Mouse (Mus musculus): Measurements from ENCODE around the gene Sema3a. TPM values are rescaled to one million over a fixed set of nuclear protein-coding genes. Genes with fewer than 3 reads are reported as not detected.

Gene Sema3a
- polyA plus RNA-seq, 1 experiment from 2014 or later: 20.3 TPM

DNA sequence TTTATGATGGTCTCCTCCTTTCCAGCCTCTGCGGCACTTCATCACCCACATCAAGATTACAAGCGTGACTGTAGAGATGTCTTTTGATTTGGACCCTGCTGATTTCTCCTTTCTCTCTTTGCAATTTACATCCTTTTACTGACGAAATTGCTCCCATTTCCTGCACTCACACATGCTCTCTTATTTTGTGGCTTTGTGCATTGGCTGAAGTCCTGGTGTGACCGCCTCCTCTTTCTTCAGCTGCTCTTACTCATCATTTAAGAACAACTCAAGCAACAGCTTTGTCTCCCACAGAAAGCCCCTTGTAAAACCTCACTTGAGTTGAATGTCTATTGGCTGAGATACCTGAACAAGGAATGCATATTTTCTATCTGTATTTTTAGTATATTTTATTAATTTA lies 259.5 kb downstream of the Sema3a start:
- no peak for ATAC-seq (replicated peaks; ENCODE audit: low FRiP score)
- Histone ChIP-seq H3K4me2 (ENCODE audit: low read depth, low read length, severe bottlenecking) (no peak overlapping the region), H3K9ac (ENCODE audit: low read length) (no peak overlapping the region), H3K27me3 (ENCODE audit: control insufficient read depth, insufficient read depth, low read length) (no peaks in the 10 kb centered on the region), H3K36me3 (ENCODE audit: control insufficient read depth, insufficient read depth, low read length) (no peaks in the 10 kb centered on the region), H3K4me1 (replicated peaks; ENCODE audit: control insufficient read depth, insufficient read depth, low read length) (no peaks in the 10 kb centered on the region), H3K9me3 (ENCODE audit: control insufficient read depth, low read length) (no peaks in the 10 kb centered on the region), H3K27ac (ENCODE audit: low read depth, low read length) (no peak overlapping the region), H3K4me3 (ENCODE audit: low read depth, low read length) (no peak overlapping the region)
- DNase-seq (ENCODE audit: low spot score): no peak
- WGBS: 83% methylated on average over 4 of the region's 4 CpGs

DNA sequence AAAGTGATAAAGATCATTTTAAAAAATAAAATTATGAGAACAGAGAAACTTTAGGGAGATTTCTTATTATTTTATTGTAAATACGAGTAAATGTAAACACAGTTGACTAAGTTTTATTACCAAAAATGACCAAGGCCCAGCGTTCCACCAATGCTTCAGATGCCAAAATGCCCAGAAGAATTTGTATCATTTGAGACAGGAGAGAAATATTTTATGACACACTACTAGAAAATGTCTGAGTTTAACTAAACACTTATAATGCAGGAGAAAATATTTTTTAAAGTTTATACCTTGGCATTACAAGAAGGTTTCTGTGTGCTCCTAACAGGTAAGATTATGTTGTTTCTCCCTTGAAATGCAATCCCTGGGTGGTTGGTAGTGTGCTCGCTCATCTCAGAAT lies 261.4 kb downstream of the Sema3a start:
- Histone ChIP-seq H3K27me3 (ENCODE audit: control insufficient read depth, insufficient read depth, low read length) (no peaks in the 10 kb centered on the region), H3K4me2 (ENCODE audit: low read depth, low read length, severe bottlenecking) (no peak overlapping the region), H3K9ac (ENCODE audit: low read length) (no peak overlapping the region), H3K4me1 (replicated peaks; ENCODE audit: control insufficient read depth, insufficient read depth, low read length) (no peaks in the 10 kb centered on the region), H3K9me3 (ENCODE audit: control insufficient read depth, low read length) (no peaks in the 10 kb centered on the region), H3K4me3 (ENCODE audit: low read depth, low read length) (no peak overlapping the region), H3K36me3 (ENCODE audit: control insufficient read depth, insufficient read depth, low read length) (no peaks in the 10 kb centered on the region), H3K27ac (ENCODE audit: low read depth, low read length) (no peak overlapping the region)
- DNase-seq (ENCODE audit: low spot score): no peak
- WGBS: 91% methylated on average over 3 of the region's 3 CpGs
- no peak for ATAC-seq (replicated peaks; ENCODE audit: low FRiP score)

DNA sequence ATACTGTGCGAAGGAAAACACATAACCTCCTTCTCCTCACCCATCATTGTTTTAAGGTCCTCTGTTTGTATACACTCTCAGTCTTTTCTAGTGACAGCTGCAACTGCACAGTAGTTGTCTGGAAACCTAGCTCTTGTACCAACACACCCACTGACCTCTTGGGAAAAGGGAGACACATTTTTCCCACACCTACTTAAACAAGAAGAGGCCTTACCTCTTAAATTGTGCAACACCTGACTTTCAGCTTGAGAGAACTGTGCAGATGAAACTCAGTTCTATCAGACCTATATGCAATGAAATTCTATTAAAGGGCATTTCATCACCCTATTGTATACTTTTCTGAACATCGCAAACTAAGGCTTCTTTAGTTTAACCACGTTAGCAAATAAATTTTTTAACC lies 262.5 kb downstream of the Sema3a start:
- no peak overlapping the region for H3K27ac ChIP-seq (ENCODE audit: low read depth, low read length)
- no peak overlapping the region for H3K9ac ChIP-seq (ENCODE audit: low read length)
- H3K27me3 ChIP-seq (ENCODE audit: control insufficient read depth, insufficient read depth, low read length): no peaks in the 10 kb centered on the region
- DNase-seq (ENCODE audit: low spot score): no peak
- H3K9me3 ChIP-seq (ENCODE audit: control insufficient read depth, low read length): no peaks in the 10 kb centered on the region
- H3K4me3 ChIP-seq (ENCODE audit: low read depth, low read length): no peak overlapping the region
- ATAC-seq (replicated peaks; ENCODE audit: low FRiP score): no peak
- 81% methylated on average over 3 of the region's 3 CpGs for WGBS
- H3K4me1 ChIP-seq (replicated peaks; ENCODE audit: control insufficient read depth, insufficient read depth, low read length): no peaks in the 10 kb centered on the region
- H3K36me3 ChIP-seq (ENCODE audit: control insufficient read depth, insufficient read depth, low read length): no peaks in the 10 kb centered on the region
- H3K4me2 ChIP-seq (ENCODE audit: low read depth, low read length, severe bottlenecking): no peak overlapping the region

DNA sequence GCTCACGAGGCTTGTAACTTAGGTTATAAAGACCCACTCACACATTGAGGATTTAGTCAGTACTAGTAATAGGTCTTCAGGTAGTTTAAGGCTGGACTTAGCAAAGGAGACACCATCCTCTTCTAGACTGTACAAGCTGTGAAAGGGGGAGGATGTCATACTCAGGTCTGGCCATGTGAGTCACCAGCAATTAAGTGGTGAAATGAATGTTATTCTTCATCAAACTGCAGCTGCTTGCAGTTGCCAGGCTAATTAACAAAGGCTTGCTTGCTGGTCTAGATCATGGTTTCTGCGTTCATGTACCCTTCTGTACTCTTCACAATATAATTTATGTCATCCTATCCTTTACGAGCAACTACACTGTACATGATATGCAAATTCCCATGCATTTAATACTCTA lies 264.8 kb downstream of the Sema3a start:
- DNase-seq (ENCODE audit: low spot score): no peak
- Histone ChIP-seq H3K4me3 (ENCODE audit: low read depth, low read length) (no peak overlapping the region), H3K9me3 (ENCODE audit: control insufficient read depth, low read length) (no peaks in the 10 kb centered on the region), H3K27ac (ENCODE audit: low read depth, low read length) (no peak overlapping the region), H3K9ac (ENCODE audit: low read length) (no peak overlapping the region), H3K36me3 (ENCODE audit: control insufficient read depth, insufficient read depth, low read length) (no peaks in the 10 kb centered on the region), H3K4me1 (replicated peaks; ENCODE audit: control insufficient read depth, insufficient read depth, low read length) (0 out of 2 replicates have a peak, but pooled peaks cover 4% of the 10 kb centered on the region), H3K4me2 (ENCODE audit: low read depth, low read length, severe bottlenecking) (no peak overlapping the region), H3K27me3 (ENCODE audit: control insufficient read depth, insufficient read depth, low read length) (0 out of 2 replicates have a peak, but pooled peaks cover 2% of the 10 kb centered on the region)
- ATAC-seq (replicated peaks; ENCODE audit: low FRiP score): no peak
- 87% methylated on average over 3 of the region's 3 CpGs for WGBS

DNA sequence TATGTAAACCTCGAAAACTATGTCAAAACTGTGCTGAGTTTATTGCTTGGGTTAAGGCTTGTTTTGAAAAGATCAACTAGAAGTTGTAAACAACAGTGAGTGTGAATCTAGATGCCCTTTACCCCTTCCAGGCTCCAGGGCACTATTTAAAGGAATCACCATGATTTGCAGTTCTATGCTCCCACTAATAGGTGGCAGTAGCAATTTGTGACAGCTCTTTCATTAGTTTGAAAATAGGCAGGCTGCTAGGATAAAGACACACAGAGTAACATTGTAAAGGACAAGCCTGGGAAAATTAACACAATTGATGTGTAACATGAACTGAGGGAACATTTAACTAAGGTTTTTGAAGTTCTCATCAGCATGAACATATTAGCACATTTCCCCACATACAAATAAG lies 280.2 kb downstream of the Sema3a start:
- Histone ChIP-seq H3K27ac (ENCODE audit: low read depth, low read length) (no peak overlapping the region), H3K4me3 (ENCODE audit: low read depth, low read length) (no peak overlapping the region), H3K36me3 (ENCODE audit: control insufficient read depth, insufficient read depth, low read length) (no peaks in the 10 kb centered on the region), H3K9ac (ENCODE audit: low read length) (no peak overlapping the region), H3K27me3 (ENCODE audit: control insufficient read depth, insufficient read depth, low read length) (no peaks in the 10 kb centered on the region), H3K4me1 (replicated peaks; ENCODE audit: control insufficient read depth, insufficient read depth, low read length) (no peaks in the 10 kb centered on the region), H3K9me3 (ENCODE audit: control insufficient read depth, low read length) (no peaks in the 10 kb centered on the region), H3K4me2 (ENCODE audit: low read depth, low read length, severe bottlenecking) (no peak overlapping the region)
- WGBS: 20% methylated on average over 1 of the region's 1 CpGs
- DNase-seq (ENCODE audit: low spot score) (no peak), ATAC-seq (replicated peaks; ENCODE audit: low FRiP score) (peak; percentile 72)

- Histone ChIP-seq H3K4me2 (ENCODE audit: low read depth, low read length, severe bottlenecking) (no peak overlapping the region), H3K36me3 (ENCODE audit: control insufficient read depth, insufficient read depth, low read length) (no peaks in the 10 kb centered on the region), H3K4me1 (replicated peaks; ENCODE audit: control insufficient read depth, insufficient read depth, low read length) (no peaks in the 10 kb centered on the region), H3K27me3 (ENCODE audit: control insufficient read depth, insufficient read depth, low read length) (no peaks in the 10 kb centered on the region), H3K9me3 (ENCODE audit: control insufficient read depth, low read length) (no peaks in the 10 kb centered on the region), H3K4me3 (ENCODE audit: low read depth, low read length) (no peak overlapping the region), H3K9ac (ENCODE audit: low read length) (no peak overlapping the region), H3K27ac (ENCODE audit: low read depth, low read length) (no peak overlapping the region)
- ATAC-seq (replicated peaks; ENCODE audit: low FRiP score) (no peak), DNase-seq (ENCODE audit: low spot score) (no peak)
- WGBS: 90% methylated on average over 2 of the region's 2 CpGs
Measured at GRCm38 (mm10) chr5:13406131-13406530, 280.9 kb downstream of the Sema3a start.

GRCm38 (mm10) chr5:13411920-13412319 lies 286.7 kb downstream of the Sema3a start:
- Histone ChIP-seq H3K4me3 (ENCODE audit: low read depth, low read length) (no peak overlapping the region), H3K4me2 (ENCODE audit: low read depth, low read length, severe bottlenecking) (no peak overlapping the region), H3K36me3 (ENCODE audit: control insufficient read depth, insufficient read depth, low read length) (no peaks in the 10 kb centered on the region), H3K9ac (ENCODE audit: low read length) (no peak overlapping the region), H3K9me3 (ENCODE audit: control insufficient read depth, low read length) (no peaks in the 10 kb centered on the region), H3K27me3 (ENCODE audit: control insufficient read depth, insufficient read depth, low read length) (no peaks in the 10 kb centered on the region), H3K4me1 (replicated peaks; ENCODE audit: control insufficient read depth, insufficient read depth, low read length) (no peaks in the 10 kb centered on the region; the same call in 1 of the 2 replicates), H3K27ac (ENCODE audit: low read depth, low read length) (no peak overlapping the region)
- DNase-seq (ENCODE audit: low spot score) (no peak), ATAC-seq (replicated peaks; ENCODE audit: low FRiP score) (no peak)
- 79% methylated on average over 2 of the region's 2 CpGs for WGBS

DNA sequence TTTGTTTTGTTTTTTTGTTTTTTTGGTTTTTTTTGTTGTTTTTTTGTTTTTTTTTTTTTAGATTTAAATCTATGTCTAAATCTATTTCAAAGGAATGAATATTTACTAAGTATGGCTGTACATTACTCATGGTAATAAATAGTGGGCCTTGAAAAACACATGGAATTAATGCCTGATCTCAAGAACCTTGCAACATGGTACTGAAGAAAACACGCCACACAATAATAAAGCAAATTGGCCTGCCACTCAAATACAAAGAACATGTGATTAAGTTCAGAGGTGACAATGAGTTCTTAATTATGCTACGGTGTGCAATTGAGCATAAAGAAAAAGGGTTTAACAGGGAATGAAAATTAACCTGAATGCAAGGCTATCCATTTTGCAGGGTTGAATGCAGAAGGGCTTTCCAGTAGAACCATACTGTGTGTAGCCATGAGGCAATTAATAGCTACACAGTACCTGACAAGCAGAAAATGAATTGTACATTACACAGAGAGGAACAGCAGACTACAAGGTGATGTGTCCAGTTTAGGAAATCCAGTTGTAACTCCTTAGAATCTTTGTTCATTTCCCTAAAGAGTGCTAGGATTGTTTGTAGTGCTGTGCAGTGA lies 288.8 kb downstream of the Sema3a start:
- Histone ChIP-seq H3K27ac (ENCODE audit: low read depth, low read length) (no peak overlapping the region), H3K9me3 (ENCODE audit: control insufficient read depth, low read length) (no peaks in the 10 kb centered on the region), H3K27me3 (ENCODE audit: control insufficient read depth, insufficient read depth, low read length) (no peaks in the 10 kb centered on the region), H3K4me3 (ENCODE audit: low read depth, low read length) (no peak overlapping the region), H3K4me2 (ENCODE audit: low read depth, low read length, severe bottlenecking) (no peak overlapping the region), H3K9ac (ENCODE audit: low read length) (no peak overlapping the region), H3K4me1 (replicated peaks; ENCODE audit: control insufficient read depth, insufficient read depth, low read length) (peaks cover 3% of the 10 kb centered on the region; the same call in 1 of the 2 replicates), H3K36me3 (ENCODE audit: control insufficient read depth, insufficient read depth, low read length) (no peaks in the 10 kb centered on the region)
- 21% methylated on average over 2 of the region's 2 CpGs for WGBS
- ATAC-seq (replicated peaks; ENCODE audit: low FRiP score) (peak; percentile 85), DNase-seq (ENCODE audit: low spot score) (no peak)

DNA sequence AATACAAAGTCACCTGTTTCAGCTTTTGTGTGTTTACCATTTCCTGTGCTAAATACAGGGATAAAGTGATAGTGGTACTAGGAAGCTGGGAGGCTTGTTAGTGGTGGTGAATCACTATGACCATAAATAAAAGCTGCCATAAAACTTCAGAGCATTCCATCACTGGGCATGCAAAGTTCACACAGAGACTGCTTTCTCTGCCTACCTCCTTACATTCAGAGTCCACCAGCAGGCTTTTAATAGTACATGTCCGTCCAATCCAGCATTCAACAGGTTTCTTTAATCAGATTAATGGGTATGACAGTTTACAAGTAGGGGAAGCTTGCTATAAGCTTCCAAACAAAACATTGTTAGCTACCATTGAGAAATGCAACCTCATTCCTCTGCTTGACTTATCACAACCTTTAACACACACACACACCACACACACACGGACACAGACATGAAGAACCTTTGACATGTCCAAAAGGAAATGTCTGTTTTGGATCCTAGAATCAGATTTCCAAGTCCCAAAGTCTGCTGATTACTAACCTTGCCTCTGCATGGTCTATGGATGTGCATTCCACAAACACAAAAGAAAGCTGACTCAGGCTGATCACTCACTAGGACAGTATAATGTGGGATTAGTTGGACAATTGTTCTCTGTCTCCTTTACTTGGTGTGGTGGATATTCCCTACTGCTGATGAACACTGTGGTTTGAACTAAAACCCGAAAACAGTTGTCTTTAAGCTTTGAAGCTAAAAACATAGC lies 291.9 kb downstream of the Sema3a start:
- Histone ChIP-seq H3K9me3 (ENCODE audit: control insufficient read depth, low read length) (no peaks in the 10 kb centered on the region), H3K36me3 (ENCODE audit: control insufficient read depth, insufficient read depth, low read length) (no peaks in the 10 kb centered on the region), H3K9ac (ENCODE audit: low read length) (no peak overlapping the region), H3K4me1 (replicated peaks; ENCODE audit: control insufficient read depth, insufficient read depth, low read length) (peaks cover 3% of the 10 kb centered on the region; the same call in 1 of the 2 replicates), H3K27ac (ENCODE audit: low read depth, low read length) (no peak overlapping the region), H3K4me2 (ENCODE audit: low read depth, low read length, severe bottlenecking) (no peak overlapping the region), H3K27me3 (ENCODE audit: control insufficient read depth, insufficient read depth, low read length) (no peaks in the 10 kb centered on the region), H3K4me3 (ENCODE audit: low read depth, low read length) (no peak overlapping the region)
- DNase-seq (ENCODE audit: low spot score) (no peak), ATAC-seq (replicated peaks; ENCODE audit: low FRiP score) (no peak)
- 33% methylated on average over 3 of the region's 3 CpGs for WGBS
